Mouse (Mus musculus): Measurements from ENCODE around the gene Wars. TPM values are rescaled to one million over a fixed set of nuclear protein-coding genes. Genes with fewer than 3 reads are reported as not detected.

The Wars gene
- polyA plus RNA-seq (2014; fragmentation: Nextera tagmentation; extraction: Ambion mirVana) = 128 TPM in 2 replicates

DNA sequence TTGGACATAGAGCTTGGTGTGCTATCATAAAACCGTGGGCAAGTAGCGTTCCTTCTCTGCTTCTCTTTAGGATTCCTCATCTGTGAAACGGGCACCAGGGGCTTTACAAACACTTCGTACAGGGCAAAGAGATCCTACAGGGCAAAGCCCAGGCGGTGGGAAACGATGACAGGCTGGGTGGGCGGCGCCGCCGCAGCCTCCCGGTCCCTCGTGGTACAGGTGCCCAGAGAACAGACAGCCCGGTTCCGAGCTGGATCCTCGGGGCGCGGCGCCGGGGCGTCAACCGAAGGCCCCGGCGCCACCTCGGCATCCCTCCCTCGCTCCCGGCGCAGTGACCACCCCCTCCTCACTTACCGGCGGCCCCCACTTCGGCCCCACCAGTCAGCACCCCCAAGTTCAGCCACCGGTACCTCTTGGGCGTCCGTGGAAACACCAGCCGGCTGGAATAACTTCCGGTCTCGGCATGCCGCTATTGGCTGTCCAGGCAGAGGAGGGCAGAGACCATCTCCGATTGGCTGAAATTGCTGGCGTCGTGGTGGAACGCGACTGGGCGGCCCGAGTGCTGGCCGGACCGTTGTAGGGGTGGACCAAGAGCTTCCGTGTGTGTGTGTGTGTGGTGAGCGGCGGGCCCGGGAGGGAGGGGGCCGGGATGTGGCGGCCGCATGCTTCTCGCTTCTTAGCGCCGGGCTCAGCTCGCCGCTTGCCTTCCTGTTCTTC lies at the start of gene Wars:
Wars (minus strand) TSS at position 460 of the 717 bp plus-strand sequence.
- H3K9ac ChIP-seq (ENCODE audit: low read length) = peak within 1 kb of the TSS; percentile 83
- H3K4me2 ChIP-seq = peak within 1 kb of the TSS; percentile 81
- H3K27ac ChIP-seq (ENCODE audit: low read depth, low read length) = no peak within 1 kb of the TSS
- H3K27me3 ChIP-seq (ENCODE audit: control insufficient read depth, insufficient read depth, low read length) = no peaks in the 10 kb centered on the region
- no peaks in the 10 kb centered on the region for H3K9me3 ChIP-seq (ENCODE audit: control insufficient read depth, low read length)
- peaks cover 11% of the 10 kb centered on the region for H3K4me1 ChIP-seq (ENCODE audit: control insufficient read depth, insufficient read depth, low read length)
- under 1% methylated on average over 54 of the region's 58 CpGs for WGBS
- peak within 1 kb of the TSS; percentile 94 for H3K4me3 ChIP-seq (ENCODE audit: low read depth, low read length)
- peak; percentile 98 for DNase-seq (ENCODE audit: low spot score, missing footprints)
- no peaks in the 10 kb centered on the region; the same call in 1 of the 2 replicates for H3K36me3 ChIP-seq (ENCODE audit: control insufficient read depth, insufficient read depth, low read length)
- ATAC-seq (ENCODE audit: low FRiP score) = peak; percentile 100

DNA sequence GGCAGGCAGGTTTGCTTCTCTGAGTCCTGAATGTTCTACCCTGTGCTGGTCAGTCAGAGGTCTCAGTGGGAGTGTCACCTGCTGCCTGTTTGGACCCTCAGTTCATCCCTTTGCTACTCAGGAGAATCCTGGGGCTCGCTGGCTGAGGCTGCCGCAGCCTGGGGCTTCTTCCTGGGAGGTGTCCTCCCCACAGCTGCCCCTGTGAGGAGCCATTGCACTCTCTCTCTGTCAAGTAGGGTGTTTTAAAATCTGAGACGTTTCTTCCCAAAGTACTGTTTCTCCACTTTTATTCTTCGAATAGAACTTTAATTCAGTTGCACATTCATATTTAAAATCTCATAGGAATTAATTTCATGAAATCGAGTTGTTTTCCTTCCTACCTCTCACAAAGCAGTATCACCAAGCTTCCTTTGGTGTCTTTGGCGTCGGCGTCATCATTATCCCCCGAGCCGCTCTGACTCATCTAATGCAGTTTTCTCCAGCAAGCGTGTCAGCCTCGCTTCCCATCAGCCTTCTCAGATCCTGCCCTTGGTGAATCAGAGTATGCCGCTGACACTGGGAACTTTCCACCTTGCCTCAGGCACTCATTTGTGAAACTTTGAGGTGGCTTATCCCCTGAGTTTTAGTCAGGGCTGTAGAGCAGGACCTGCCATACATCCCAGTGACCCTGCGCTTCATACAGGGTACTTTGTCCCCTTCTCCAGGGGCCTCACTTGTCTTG lies 48.4 kb upstream of the Wars start:
- H3K4me1 ChIP-seq (ENCODE audit: control insufficient read depth, insufficient read depth, low read length) = peaks cover 2% of the 10 kb centered on the region; the same call in 1 of the 2 replicates
- no peaks in the 10 kb centered on the region for H3K9me3 ChIP-seq (ENCODE audit: control insufficient read depth, low read length)
- H3K4me2 ChIP-seq = no peak overlapping the region
- H3K4me3 ChIP-seq (ENCODE audit: low read depth, low read length) = no peak overlapping the region
- ATAC-seq (ENCODE audit: low FRiP score) = no peak
- peak; percentile 82 for DNase-seq (ENCODE audit: low spot score, missing footprints)
- 89% methylated on average over 14 of the region's 14 CpGs for WGBS
- no peaks in the 10 kb centered on the region for H3K36me3 ChIP-seq (ENCODE audit: control insufficient read depth, insufficient read depth, low read length)
- H3K9ac ChIP-seq (ENCODE audit: low read length) = no peak overlapping the region
- H3K27me3 ChIP-seq (ENCODE audit: control insufficient read depth, insufficient read depth, low read length) = no peaks in the 10 kb centered on the region
- no peak overlapping the region for H3K27ac ChIP-seq (ENCODE audit: low read depth, low read length)

DNA sequence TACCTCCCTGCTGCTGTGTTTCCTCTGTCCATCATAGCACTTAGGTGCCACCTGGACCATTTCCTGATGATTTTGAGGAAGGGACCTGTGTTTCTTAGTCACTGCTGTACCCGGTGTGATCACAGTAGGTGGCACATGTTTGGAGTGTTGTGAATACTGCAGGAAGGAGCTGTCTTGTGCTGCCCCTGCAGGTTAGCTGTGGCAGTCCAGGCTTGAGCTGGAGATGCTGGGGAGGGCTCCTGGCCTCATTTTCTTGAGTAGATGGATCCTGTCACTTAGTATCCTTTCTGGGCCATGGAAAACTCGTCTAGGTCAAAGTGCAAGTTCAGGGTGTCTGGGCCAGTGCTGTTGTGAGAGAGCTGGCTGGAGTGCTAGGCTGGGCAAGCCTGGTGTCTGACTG lies 47.3 kb upstream of the Wars start:
- ATAC-seq (ENCODE audit: low FRiP score) = no peak
- Histone ChIP-seq H3K9me3 (ENCODE audit: control insufficient read depth, low read length) (no peaks in the 10 kb centered on the region), H3K4me1 (ENCODE audit: control insufficient read depth, insufficient read depth, low read length) (peaks cover 2% of the 10 kb centered on the region; the same call in 1 of the 2 replicates), H3K27me3 (ENCODE audit: control insufficient read depth, insufficient read depth, low read length) (no peaks in the 10 kb centered on the region), H3K27ac (ENCODE audit: low read depth, low read length) (no peak overlapping the region), H3K9ac (ENCODE audit: low read length) (no peak overlapping the region), H3K4me2 (no peak overlapping the region), H3K4me3 (ENCODE audit: low read depth, low read length) (no peak overlapping the region), H3K36me3 (ENCODE audit: control insufficient read depth, insufficient read depth, low read length) (no peaks in the 10 kb centered on the region)
- WGBS = 58% methylated on average over 2 of the region's 2 CpGs
- no peak for DNase-seq (ENCODE audit: low spot score, missing footprints)

DNA sequence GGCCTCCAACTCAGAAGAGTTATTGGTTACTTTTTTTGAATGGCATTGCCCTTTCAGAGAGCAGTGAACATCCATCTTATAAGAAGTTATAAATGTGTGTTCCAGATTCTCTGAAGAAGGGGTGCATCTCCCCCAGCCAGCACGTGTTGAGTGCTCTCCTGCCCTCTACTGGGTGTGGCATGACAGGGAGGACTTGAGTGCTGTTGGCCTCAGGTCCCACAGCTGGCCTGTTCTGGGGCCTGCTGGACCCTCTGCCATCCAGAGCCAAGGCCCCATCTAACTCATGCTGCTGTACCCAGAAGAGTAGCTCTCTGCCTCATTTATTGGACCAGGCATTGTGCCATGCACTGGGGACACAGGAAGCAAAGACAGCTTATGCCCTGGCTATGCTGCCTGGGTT lies 46.3 kb upstream of the Wars start:
- Histone ChIP-seq H3K4me2 (no peak overlapping the region), H3K9me3 (ENCODE audit: control insufficient read depth, low read length) (no peaks in the 10 kb centered on the region), H3K9ac (ENCODE audit: low read length) (no peak overlapping the region), H3K27me3 (ENCODE audit: control insufficient read depth, insufficient read depth, low read length) (no peaks in the 10 kb centered on the region), H3K4me1 (ENCODE audit: control insufficient read depth, insufficient read depth, low read length) (peaks cover 2% of the 10 kb centered on the region; the same call in 1 of the 2 replicates), H3K4me3 (ENCODE audit: low read depth, low read length) (no peak overlapping the region), H3K27ac (ENCODE audit: low read depth, low read length) (no peak overlapping the region), H3K36me3 (ENCODE audit: control insufficient read depth, insufficient read depth, low read length) (no peaks in the 10 kb centered on the region)
- DNase-seq (ENCODE audit: low spot score, missing footprints) (peak; percentile 53), ATAC-seq (ENCODE audit: low FRiP score) (no peak)
- WGBS = 50% methylated on average over 1 of the region's 1 CpGs

DNA sequence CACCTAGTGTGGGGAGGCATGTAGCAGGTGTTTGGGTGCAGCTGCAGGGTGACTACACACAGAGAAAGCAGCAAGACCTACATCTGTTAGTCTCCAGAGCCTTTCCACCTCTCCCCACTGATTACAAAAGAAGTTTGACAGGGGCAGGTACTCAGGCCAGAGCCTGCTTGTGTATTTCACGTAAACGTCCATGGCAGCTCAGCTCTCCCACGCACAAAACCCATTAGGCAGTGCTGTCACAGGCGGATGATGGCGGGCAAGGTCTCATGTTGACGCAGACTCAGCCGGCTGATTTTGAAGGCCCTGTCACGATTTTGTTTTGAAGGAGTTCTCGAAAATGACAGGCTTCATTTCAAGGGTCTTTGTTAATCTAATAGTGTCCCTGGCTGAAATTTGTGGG lies 45.3 kb upstream of the Wars start:
- no peak overlapping the region for H3K4me2 ChIP-seq
- no peak for DNase-seq (ENCODE audit: low spot score, missing footprints)
- H3K4me3 ChIP-seq (ENCODE audit: low read depth, low read length) = no peak overlapping the region
- H3K27me3 ChIP-seq (ENCODE audit: control insufficient read depth, insufficient read depth, low read length) = no peaks in the 10 kb centered on the region
- no peak overlapping the region for H3K27ac ChIP-seq (ENCODE audit: low read depth, low read length)
- no peaks in the 10 kb centered on the region for H3K36me3 ChIP-seq (ENCODE audit: control insufficient read depth, insufficient read depth, low read length)
- no peak for ATAC-seq (ENCODE audit: low FRiP score)
- 85% methylated on average over 9 of the region's 9 CpGs for WGBS
- no peak overlapping the region for H3K9ac ChIP-seq (ENCODE audit: low read length)
- H3K9me3 ChIP-seq (ENCODE audit: control insufficient read depth, low read length) = no peaks in the 10 kb centered on the region
- peaks cover 2% of the 10 kb centered on the region; the same call in 1 of the 2 replicates for H3K4me1 ChIP-seq (ENCODE audit: control insufficient read depth, insufficient read depth, low read length)

DNA sequence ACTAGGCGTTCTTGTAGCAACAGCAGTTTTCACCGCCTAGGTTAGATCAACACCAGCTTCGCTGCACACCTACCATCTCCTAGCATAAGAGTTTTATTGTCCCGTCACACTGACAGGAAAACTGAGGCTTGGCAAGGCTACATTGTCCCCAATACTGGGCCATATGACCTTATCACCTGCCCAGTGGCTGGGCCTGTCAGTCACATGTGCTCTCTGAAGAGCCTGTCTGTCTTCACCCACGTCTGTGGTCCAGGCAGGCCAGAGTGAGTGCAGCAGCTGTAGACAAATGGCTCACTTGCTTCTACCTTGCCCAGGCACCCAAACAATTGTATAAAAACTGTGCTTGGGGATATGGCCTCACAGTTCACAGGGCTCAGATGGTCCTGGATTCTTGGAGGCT lies 44.9 kb upstream of the Wars start:
- DNase-seq (ENCODE audit: low spot score, missing footprints) (no peak), ATAC-seq (ENCODE audit: low FRiP score) (no peak)
- Histone ChIP-seq H3K27ac (ENCODE audit: low read depth, low read length) (no peak overlapping the region), H3K9me3 (ENCODE audit: control insufficient read depth, low read length) (no peaks in the 10 kb centered on the region), H3K4me1 (ENCODE audit: control insufficient read depth, insufficient read depth, low read length) (peaks cover 2% of the 10 kb centered on the region; the same call in 1 of the 2 replicates), H3K9ac (ENCODE audit: low read length) (no peak overlapping the region), H3K4me3 (ENCODE audit: low read depth, low read length) (no peak overlapping the region), H3K27me3 (ENCODE audit: control insufficient read depth, insufficient read depth, low read length) (no peaks in the 10 kb centered on the region), H3K4me2 (no peak overlapping the region), H3K36me3 (ENCODE audit: control insufficient read depth, insufficient read depth, low read length) (no peaks in the 10 kb centered on the region)
- 89% methylated on average over 5 of the region's 5 CpGs for WGBS

DNA sequence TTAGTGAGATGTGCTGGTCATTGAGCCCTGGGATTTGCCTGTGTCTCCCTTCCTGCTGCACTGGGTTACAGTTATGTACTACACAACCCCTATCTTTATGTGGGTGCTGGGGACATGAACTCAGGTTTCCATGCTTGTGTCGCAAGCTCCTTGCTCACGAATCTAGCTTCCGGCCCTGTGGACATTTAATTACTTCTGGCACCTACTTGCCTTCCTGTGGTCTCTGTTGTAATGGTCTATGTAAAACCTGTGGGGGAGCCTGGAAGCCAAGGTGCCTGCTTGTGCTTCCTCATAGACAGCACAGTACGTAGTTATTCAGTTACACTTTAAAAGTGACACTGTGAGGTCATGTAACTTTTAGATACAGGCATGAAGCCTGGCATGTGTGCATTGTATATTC lies 43.5 kb upstream of the Wars start:
- Histone ChIP-seq H3K9ac (ENCODE audit: low read length) (no peak overlapping the region), H3K27me3 (ENCODE audit: control insufficient read depth, insufficient read depth, low read length) (no peaks in the 10 kb centered on the region), H3K4me2 (no peak overlapping the region), H3K27ac (ENCODE audit: low read depth, low read length) (no peak overlapping the region), H3K9me3 (ENCODE audit: control insufficient read depth, low read length) (no peaks in the 10 kb centered on the region), H3K4me1 (ENCODE audit: control insufficient read depth, insufficient read depth, low read length) (no peaks in the 10 kb centered on the region), H3K4me3 (ENCODE audit: low read depth, low read length) (no peak overlapping the region), H3K36me3 (ENCODE audit: control insufficient read depth, insufficient read depth, low read length) (no peaks in the 10 kb centered on the region)
- ATAC-seq (ENCODE audit: low FRiP score) (no peak), DNase-seq (ENCODE audit: low spot score, missing footprints) (no peak)
- WGBS = 83% methylated on average over 4 of the region's 4 CpGs

DNA sequence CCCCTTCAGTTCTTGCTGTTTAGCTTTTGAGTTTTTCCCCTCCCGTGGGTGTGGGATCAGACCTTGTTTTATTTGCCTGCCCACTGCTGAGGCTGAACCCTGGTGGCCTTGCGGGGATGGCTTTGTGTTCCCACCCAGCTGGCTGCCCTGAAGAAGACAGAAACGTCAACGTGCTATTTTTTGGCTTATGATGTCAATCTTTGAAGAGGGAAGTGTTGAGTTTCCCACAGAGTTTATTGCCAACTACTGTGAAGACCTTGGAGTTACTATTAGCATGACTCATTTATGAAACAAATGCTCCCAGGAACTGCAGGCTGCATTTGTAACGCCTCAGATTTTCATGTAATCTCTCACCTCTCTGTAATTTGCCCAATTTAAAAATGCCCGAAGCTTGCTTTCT lies 42.9 kb upstream of the Wars start:
- ATAC-seq (ENCODE audit: low FRiP score) (no peak), DNase-seq (ENCODE audit: low spot score, missing footprints) (no peak)
- Histone ChIP-seq H3K36me3 (ENCODE audit: control insufficient read depth, insufficient read depth, low read length) (no peaks in the 10 kb centered on the region), H3K9ac (ENCODE audit: low read length) (no peak overlapping the region), H3K27me3 (ENCODE audit: control insufficient read depth, insufficient read depth, low read length) (no peaks in the 10 kb centered on the region), H3K27ac (ENCODE audit: low read depth, low read length) (no peak overlapping the region), H3K4me3 (ENCODE audit: low read depth, low read length) (no peak overlapping the region), H3K4me2 (no peak overlapping the region), H3K9me3 (ENCODE audit: control insufficient read depth, low read length) (no peaks in the 10 kb centered on the region), H3K4me1 (ENCODE audit: control insufficient read depth, insufficient read depth, low read length) (no peaks in the 10 kb centered on the region; the same call in 1 of the 2 replicates)
- WGBS = 73% methylated on average over 6 of the region's 6 CpGs

DNA sequence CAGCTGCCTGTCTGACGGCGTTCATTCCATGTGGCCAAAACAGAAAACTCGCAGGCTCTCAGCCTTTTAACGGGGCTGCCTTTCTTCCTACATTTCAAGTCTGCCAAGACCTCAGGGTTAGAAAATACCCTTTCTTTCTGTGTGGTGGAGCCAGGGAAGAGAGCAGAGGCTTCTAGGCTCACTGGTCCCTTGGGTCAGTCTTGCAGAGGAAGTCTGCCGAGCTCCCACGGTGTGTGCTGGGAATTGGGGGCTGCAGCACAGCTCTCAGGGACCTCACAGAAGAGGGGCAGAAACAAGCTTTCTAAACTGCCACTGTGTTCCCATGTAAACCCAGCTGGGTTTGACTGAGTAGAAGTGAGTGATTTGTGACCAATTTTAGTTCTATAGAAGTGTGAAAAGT lies 40.3 kb upstream of the Wars start:
- Histone ChIP-seq H3K4me3 (ENCODE audit: low read depth, low read length) (no peak overlapping the region), H3K9me3 (ENCODE audit: control insufficient read depth, low read length) (no peaks in the 10 kb centered on the region), H3K36me3 (ENCODE audit: control insufficient read depth, insufficient read depth, low read length) (no peaks in the 10 kb centered on the region), H3K4me1 (ENCODE audit: control insufficient read depth, insufficient read depth, low read length) (no peaks in the 10 kb centered on the region; the same call in 1 of the 2 replicates), H3K27me3 (ENCODE audit: control insufficient read depth, insufficient read depth, low read length) (no peaks in the 10 kb centered on the region), H3K27ac (ENCODE audit: low read depth, low read length) (no peak overlapping the region), H3K4me2 (no peak overlapping the region), H3K9ac (ENCODE audit: low read length) (no peak overlapping the region)
- DNase-seq (ENCODE audit: low spot score, missing footprints) = peak; percentile 76
- no peak for ATAC-seq (ENCODE audit: low FRiP score)
- WGBS = 78% methylated on average over 6 of the region's 6 CpGs

All from midbrain, embryonic 11.5 days (tissue).